Mouse (Mus musculus) MEL (cell line): ENCODE data around the gene Rapgef1. TPM values are rescaled to one million over a fixed set of nuclear protein-coding genes. Genes with fewer than 3 reads are reported as not detected.

Experiments used
- DNase-seq: peaks from one replicate; pipeline ENCODE4 v3.0.0; 2011; ENCODE audit warnings: low read depth, low spot score
- H3K27ac ChIP-seq: 2 replicates; pipeline ENCODE4 v1.5.1; 2012; ENCODE audit warnings: low read depth, mild to moderate bottlenecking, control low read depth, low read length, moderate library complexity; ENCODE audit not compliant: control insufficient read depth
- H3K27me3 ChIP-seq, 2 experiments: fragments of 150-350 bp in 1 of 2; sonication (generic) in 1 of 2; 2 replicates each; pipeline ENCODE4 v1.6.1; 2012; ENCODE audit warnings: low read length in 2 of 2, mild to moderate bottlenecking in 2 of 2, improper control_type of control experiment in 1 of 2, moderate library complexity in 1 of 2; ENCODE audit not compliant: insufficient read depth in 2 of 2, control insufficient read depth in 1 of 2
- H3K36me3 ChIP-seq, 2 experiments: 2 replicates each; pipeline ENCODE4 v1.6.1; 2012 to 2014; ENCODE audit warnings: low read length in 2 of 2, improper control_type of control experiment in 1 of 2, inconsistent platforms in 1 of 2, mild to moderate bottlenecking in 1 of 2; ENCODE audit not compliant: insufficient read depth in 2 of 2, control insufficient read depth in 1 of 2
- H3K4me1 ChIP-seq, 2 experiments: fragments of 150-350 bp in 1 of 2; sonication (generic) in 1 of 2; 2 replicates each; pipeline ENCODE4 v1.6.1; 2012; ENCODE audit warnings: low read length in 2 of 2, improper control_type of control experiment in 1 of 2, mild to moderate bottlenecking in 1 of 2; ENCODE audit not compliant: insufficient read depth in 2 of 2, control insufficient read depth in 1 of 2
- H3K4me3 ChIP-seq, 2 experiments: fragments of 150-350 bp in 1 of 2; sonication (generic) in 1 of 2; 2 replicates each; pipeline ENCODE4 v1.5.1; 2012; ENCODE audit warnings: low read depth in 2 of 2, low read length in 2 of 2, mild to moderate bottlenecking in 2 of 2, moderate library complexity in 2 of 2, control low read depth in 1 of 2, improper control_type of control experiment in 1 of 2; ENCODE audit not compliant: control insufficient read depth in 1 of 2, insufficient read depth in 1 of 2
- H3K79me2 ChIP-seq: 2 replicates; pipeline ENCODE4 v1.6.1; 2012; ENCODE audit warnings: mild to moderate bottlenecking, low read length, moderate library complexity; ENCODE audit not compliant: control insufficient read depth, poor library complexity, insufficient read depth
- H3K9ac ChIP-seq: 2 replicates; pipeline ENCODE4 v1.6.1; 2012; ENCODE audit warnings: low read depth, mild to moderate bottlenecking, control low read depth, low read length, moderate library complexity; ENCODE audit not compliant: control insufficient read depth, poor library complexity, severe bottlenecking
- H3K9me3 ChIP-seq: fragments of 150-350 bp; sonication (generic); replicated peaks from 2 replicates; pipeline ENCODE4 v1.6.1; 2012; ENCODE audit warnings: mild to moderate bottlenecking, low read length, improper control_type of control experiment, moderate library complexity; ENCODE audit not compliant: insufficient read depth
- CHD1 ChIP-seq: IDR thresholded peaks from 2 replicates; pipeline ENCODE4 v1.6.1; 2012; ENCODE audit warnings: low read depth, mild to moderate bottlenecking, inconsistent platforms, low read length, improper control_type of control experiment
- E2F4 ChIP-seq: IDR thresholded peaks from 2 replicates; pipeline ENCODE4 v1.6.1; 2011; ENCODE audit warnings: low read depth, low read length, improper control_type of control experiment, borderline replicate concordance
- EP300 ChIP-seq, 2 experiments: IDR thresholded peaks; 2 replicates each; pipeline ENCODE4 v1.6.1; 2011; ENCODE audit warnings: improper control_type of control experiment in 2 of 2, low read length in 2 of 2, low read depth in 1 of 2, mild to moderate bottlenecking in 1 of 2
- ETS1 ChIP-seq: IDR thresholded peaks from 2 replicates; pipeline ENCODE4 v1.6.1; 2012; ENCODE audit warnings: low read depth, mild to moderate bottlenecking, inconsistent platforms, low read length, improper control_type of control experiment, moderate library complexity
- JUND ChIP-seq: IDR thresholded peaks from 2 replicates; pipeline ENCODE4 v1.6.1; 2011; ENCODE audit warnings: low read depth, mild to moderate bottlenecking, improper control_type of control experiment, low read length
- MAFK ChIP-seq: IDR thresholded peaks from 2 replicates; pipeline ENCODE4 v1.6.1; 2011; ENCODE audit warnings: low read depth, mild to moderate bottlenecking, low read length, improper control_type of control experiment, borderline replicate concordance
- MAZ ChIP-seq: IDR thresholded peaks from 2 replicates; pipeline ENCODE4 v1.6.1; 2012; ENCODE audit warnings: low read depth, mild to moderate bottlenecking, inconsistent platforms, low read length, improper control_type of control experiment
- MEF2A ChIP-seq: IDR thresholded peaks from 2 replicates; pipeline ENCODE4 v1.6.1; 2014; ENCODE audit warnings: low read depth, mild to moderate bottlenecking, inconsistent platforms, low read length, improper control_type of control experiment; ENCODE audit not compliant: poor library complexity, insufficient replicate concordance, severe bottlenecking; ENCODE audit errors: extremely low read depth
- MXI1 ChIP-seq: IDR thresholded peaks from 2 replicates; pipeline ENCODE4 v1.6.1; 2011; ENCODE audit warnings: mild to moderate bottlenecking, low read depth, low read length, improper control_type of control experiment
- NELFE ChIP-seq: IDR thresholded peaks from 2 replicates; pipeline ENCODE4 v1.6.1; 2011; ENCODE audit warnings: low read depth, low read length, improper control_type of control experiment
- NRF1 ChIP-seq: IDR thresholded peaks from 2 replicates; pipeline ENCODE4 v1.6.1; 2014; ENCODE audit warnings: low read depth, mild to moderate bottlenecking, inconsistent platforms, low read length, improper control_type of control experiment, moderate library complexity; ENCODE audit not compliant: poor library complexity, insufficient read depth, severe bottlenecking
- POLR2A ChIP-seq, 2 experiments: IDR thresholded peaks; 2 replicates each; pipeline ENCODE4 v1.6.1; 2011 to 2012; ENCODE audit warnings: low read length in 2 of 2, mild to moderate bottlenecking in 2 of 2, control low read depth in 1 of 2, improper control_type of control experiment in 1 of 2, low read depth in 1 of 2, moderate library complexity in 1 of 2; ENCODE audit not compliant: control insufficient read depth in 1 of 2, insufficient read depth in 1 of 2, poor library complexity in 1 of 2
- POLR2AphosphoS2 ChIP-seq: IDR thresholded peaks from 2 replicates; pipeline ENCODE4 v1.6.1; 2011; ENCODE audit warnings: low read length, improper control_type of control experiment
- POLR2AphosphoS5 ChIP-seq: IDR thresholded peaks from 2 replicates; pipeline ENCODE4 v1.6.1; 2012; ENCODE audit warnings: low read depth, borderline replicate concordance, mild to moderate bottlenecking, inconsistent platforms, low read length, moderate library complexity, mixed read lengths
- RAD21 ChIP-seq: IDR thresholded peaks from 2 replicates; pipeline ENCODE4 v1.6.1; 2011; ENCODE audit warnings: mild to moderate bottlenecking, low read depth, low read length, improper control_type of control experiment
- RCOR1 ChIP-seq: IDR thresholded peaks from 2 replicates; pipeline ENCODE4 v1.6.1; 2012; ENCODE audit warnings: low read depth, mild to moderate bottlenecking, inconsistent platforms, low read length, improper control_type of control experiment
- SMC3 ChIP-seq: IDR thresholded peaks from 2 replicates; pipeline ENCODE4 v1.6.1; 2011; ENCODE audit warnings: low read depth, low read length, improper control_type of control experiment
- TAL1 ChIP-seq: IDR thresholded peaks from 2 replicates; pipeline ENCODE4 v1.6.1; 2012; ENCODE audit warnings: mild to moderate bottlenecking, inconsistent platforms, low read length, moderate library complexity, mixed read lengths
- TBP ChIP-seq: IDR thresholded peaks from 2 replicates; pipeline ENCODE4 v1.8.0; 2011; ENCODE audit warnings: low read depth, low read length, improper control_type of control experiment
- USF1 ChIP-seq: IDR thresholded peaks from 2 replicates; pipeline ENCODE4 v1.6.1; 2014; ENCODE audit warnings: low read depth, mild to moderate bottlenecking, inconsistent platforms, low read length, improper control_type of control experiment, moderate library complexity
- ZC3H11A ChIP-seq: IDR thresholded peaks from 2 replicates; pipeline ENCODE4 v1.6.1; 2012; ENCODE audit warnings: low read depth, mild to moderate bottlenecking, inconsistent platforms, low read length, improper control_type of control experiment
- ZKSCAN1 ChIP-seq: IDR thresholded peaks from 2 replicates; pipeline ENCODE4 v1.6.1; 2012; ENCODE audit warnings: low read depth, mild to moderate bottlenecking, inconsistent platforms, low read length, improper control_type of control experiment, moderate library complexity
- polyA plus RNA-seq, 2 experiments: library from polyadenylated mRNA; stranded (reverse) in 1 of 2; unstranded in 1 of 2; fragments of >175 nt in 1 of 2; fragments of >200 nt in 1 of 2; gene quantifications; 2 replicates each; pipeline versions ENCODE4 v1.2.1 to v1.2.4; 2012; ENCODE audit warnings: low replicate concordance in 2 of 2, low read depth in 1 of 2; ENCODE audit not compliant: insufficient read length in 2 of 2, insufficient read depth in 1 of 2, missing spikeins in 1 of 2
- total RNA-seq: library from RNA; depleted of rRNA; stranded (reverse); fragments of 300-350 nt; gene quantifications from 2 replicates; pipeline ENCODE4 v1.2.3, GENCODE M21; 2012

The Rapgef1 gene
- total and polyA plus RNA-seq, 3 experiments, result 57.2 to 88.3 (median 77.0) TPM

- Histone ChIP-seq H3K36me3 (peaks cover 0 to 15% of the 10 kb centered on the region in 2 experiments; a peak in 2 of 4 replicates), H3K4me3 (no peak overlapping the region), H3K9me3 (no peaks in the 10 kb centered on the region), H3K79me2 (no peaks in the 10 kb centered on the region), H3K27ac (no peak overlapping the region), H3K4me1 (no peaks in the 10 kb centered on the region)
- no peak for DNase-seq
- TF ChIP-seq EP300 (IDR thresholded peaks at IDR 0.05; ENCODE audit: low read depth in 1 of 2, low read length in 2 of 2) (no peak), ZC3H11A (no peak), NRF1 (no peak), SMC3 (no peak), CHD1 (no peak), ETS1 (no peak), E2F4 (no peak), TAL1 (no peak), MEF2A (no peak)
- TF ChIP-seq, all 39 proteins: peak for 0
- Histone ChIP-seq H3K9ac (no peak overlapping the region), H3K27me3 (no peaks in the 10 kb centered on the region)
These were observed 81.4 kb downstream of the Rapgef1 start for GRCm38 (mm10) chr2:29700898-29701297.

- Histone ChIP-seq H3K27me3 (no peaks in the 10 kb centered on the region), H3K4me1 (no peaks in the 10 kb centered on the region), H3K27ac (no peak overlapping the region), H3K36me3 (peaks cover 0 to 15% of the 10 kb centered on the region in 2 experiments; a peak in 2 of 4 replicates), H3K79me2 (no peaks in the 10 kb centered on the region), H3K9me3 (no peaks in the 10 kb centered on the region), H3K9ac (no peak overlapping the region), H3K4me3 (no peak overlapping the region)
- no peak for TF ChIP-seq USF1
- TF ChIP-seq RCOR1, result no peak
- no peak for TF ChIP-seq POLR2AphosphoS2
- no peak for TF ChIP-seq MEF2A
- no peak for TF ChIP-seq MAZ
- no peak for TF ChIP-seq ZKSCAN1
- no peak for TF ChIP-seq POLR2AphosphoS5
- TF ChIP-seq POLR2A (IDR thresholded peaks at IDR 0.05; ENCODE audit: control insufficient read depth in 1 of 2, insufficient read depth in 1 of 2, low read depth in 1 of 2, low read length in 2 of 2, poor library complexity in 1 of 2), result no peak
- no peak for TF ChIP-seq NELFE
- no peak for TF ChIP-seq TBP
- no peak for TF ChIP-seq MAFK
- no peak for TF ChIP-seq MXI1
- no peak for TF ChIP-seq RAD21
- no peak for TF ChIP-seq JUND
- DNase-seq, result no peak
These were observed 81.9 kb downstream of the Rapgef1 start for GRCm38 (mm10) chr2:29701393-29701792.
